Mouse (Mus musculus): Measurements from ENCODE around the gene Hdgfl1. TPM values are rescaled to one million over a fixed set of nuclear protein-coding genes. Genes with fewer than 3 reads are reported as not detected.
A peak's percentile ranks its signal among the peaks of the same experiment; 100 is the strongest.

Hdgfl1 gene
- not detected in 2 replicates for polyA plus RNA-seq (2015; fragmentation: Nextera tagmentation; extraction: Ambion mirVana)

GRCm38 (mm10) chr13:26769955-26770354 is at the start of gene Hdgfl1:
Gene Hdgfl1 (minus strand): TSS chr13:26770165.
- ATAC-seq = no peak
- no peaks in the 10 kb centered on the region for H3K4me1 ChIP-seq (replicated peaks)
- H3K27me3 ChIP-seq = no peaks in the 10 kb centered on the region
- H3K36me3 ChIP-seq = no peaks in the 10 kb centered on the region
- no peak within 1 kb of the TSS for H3K27ac ChIP-seq
- WGBS = 98% methylated on average over 16 of the region's 16 CpGs
- H3K4me3 ChIP-seq (replicated peaks) = no peak within 1 kb of the TSS
- no peak within 1 kb of the TSS for H3K4me2 ChIP-seq (replicated peaks)
- no peak within 1 kb of the TSS for H3K9ac ChIP-seq (replicated peaks)
- no peaks in the 10 kb centered on the region; the same call in 1 of the 2 replicates for H3K9me3 ChIP-seq

GRCm38 (mm10) chr13:26795460-26795859 is 25.5 kb upstream of the Hdgfl1 start:
- Histone ChIP-seq H3K36me3 (no peaks in the 10 kb centered on the region), H3K27me3 (no peaks in the 10 kb centered on the region), H3K4me1 (replicated peaks) (no peaks in the 10 kb centered on the region), H3K4me3 (replicated peaks) (no peak overlapping the region), H3K9me3 (no peaks in the 10 kb centered on the region), H3K9ac (replicated peaks) (no peak overlapping the region), H3K4me2 (replicated peaks) (no peak overlapping the region), H3K27ac (no peak overlapping the region)
- no peak for ATAC-seq
- 89% methylated on average over 3 of the region's 3 CpGs for WGBS

GRCm38 (mm10) chr13:26769424-26769823 is 541 bp downstream of the Hdgfl1 start:
- Histone ChIP-seq H3K27me3 (no peaks in the 10 kb centered on the region), H3K4me3 (replicated peaks) (no peak overlapping the region), H3K9ac (replicated peaks) (no peak overlapping the region), H3K9me3 (no peaks in the 10 kb centered on the region; the same call in 1 of the 2 replicates), H3K36me3 (no peaks in the 10 kb centered on the region), H3K27ac (no peak overlapping the region), H3K4me1 (replicated peaks) (no peaks in the 10 kb centered on the region), H3K4me2 (replicated peaks) (no peak overlapping the region)
- no peak for ATAC-seq
- 96% methylated on average over 15 of the region's 15 CpGs for WGBS

GRCm38 (mm10) chr13:26761966-26762803 is 7.8 kb downstream of the Hdgfl1 start:
- Histone ChIP-seq H3K27me3 (no peaks in the 10 kb centered on the region), H3K27ac (no peak overlapping the region), H3K36me3 (no peaks in the 10 kb centered on the region), H3K9me3 (peaks cover 3% of the 10 kb centered on the region), H3K9ac (replicated peaks) (no peak overlapping the region), H3K4me3 (replicated peaks) (no peak overlapping the region), H3K4me2 (replicated peaks) (no peak overlapping the region), H3K4me1 (replicated peaks) (0 out of 2 replicates have a peak, but pooled peaks cover 4% of the 10 kb centered on the region)
- 62% methylated on average over 12 of the region's 12 CpGs for WGBS
- no peak for ATAC-seq

GRCm38 (mm10) chr13:26752863-26753262 is 17.1 kb downstream of the Hdgfl1 start:
- no peaks in the 10 kb centered on the region for H3K9me3 ChIP-seq
- H3K4me1 ChIP-seq (replicated peaks) = peaks cover 13% of the 10 kb centered on the region
- H3K27ac ChIP-seq = peak overlapping the region; percentile 83
- no peak overlapping the region for H3K4me2 ChIP-seq (replicated peaks)
- no peak overlapping the region for H3K9ac ChIP-seq (replicated peaks)
- H3K27me3 ChIP-seq = no peaks in the 10 kb centered on the region
- peak; percentile 76 for ATAC-seq
- H3K36me3 ChIP-seq = no peaks in the 10 kb centered on the region
- H3K4me3 ChIP-seq (replicated peaks) = no peak overlapping the region

- Histone ChIP-seq H3K9me3 (no peaks in the 10 kb centered on the region), H3K4me2 (replicated peaks) (no peak overlapping the region), H3K4me3 (replicated peaks) (no peak overlapping the region), H3K9ac (replicated peaks) (no peak overlapping the region), H3K27me3 (no peaks in the 10 kb centered on the region), H3K36me3 (no peaks in the 10 kb centered on the region), H3K27ac (peak overlapping the region; percentile 83), H3K4me1 (replicated peaks) (peaks cover 13% of the 10 kb centered on the region)
- WGBS = 44% methylated on average over 1 of the region's 1 CpGs
- ATAC-seq = peak; percentile 86
These were observed 17.6 kb downstream of the Hdgfl1 start for GRCm38 (mm10) chr13:26752414-26752813.

- no peaks in the 10 kb centered on the region for H3K9me3 ChIP-seq
- no peak overlapping the region for H3K9ac ChIP-seq (replicated peaks)
- WGBS = 9% methylated on average over 2 of the region's 2 CpGs
- H3K27me3 ChIP-seq = no peaks in the 10 kb centered on the region
- H3K36me3 ChIP-seq = no peaks in the 10 kb centered on the region
- no peak overlapping the region for H3K4me2 ChIP-seq (replicated peaks)
- peak; percentile 88 for ATAC-seq
- peaks cover 15% of the 10 kb centered on the region for H3K4me1 ChIP-seq (replicated peaks)
- H3K27ac ChIP-seq = peak overlapping the region; percentile 78
- H3K4me3 ChIP-seq (replicated peaks) = no peak overlapping the region
These were observed 24.1 kb downstream of the Hdgfl1 start for GRCm38 (mm10) chr13:26745760-26746457.

- H3K27me3 ChIP-seq = no peaks in the 10 kb centered on the region
- peak; percentile 74 for ATAC-seq
- peak overlapping the region; percentile 78 for H3K27ac ChIP-seq
- H3K4me2 ChIP-seq (replicated peaks) = no peak overlapping the region
- no peak overlapping the region for H3K4me3 ChIP-seq (replicated peaks)
- no peaks in the 10 kb centered on the region for H3K36me3 ChIP-seq
- no peak overlapping the region for H3K9ac ChIP-seq (replicated peaks)
- H3K9me3 ChIP-seq = no peaks in the 10 kb centered on the region
- peaks cover 15% of the 10 kb centered on the region for H3K4me1 ChIP-seq (replicated peaks)
- WGBS = 19% methylated on average over 5 of the region's 5 CpGs
These were observed 24.8 kb downstream of the Hdgfl1 start for GRCm38 (mm10) chr13:26745059-26745759.

- Histone ChIP-seq H3K36me3 (no peaks in the 10 kb centered on the region), H3K9me3 (no peaks in the 10 kb centered on the region), H3K4me1 (replicated peaks) (peaks cover 15% of the 10 kb centered on the region), H3K4me2 (replicated peaks) (no peak overlapping the region), H3K27ac (peak overlapping the region; percentile 78), H3K9ac (replicated peaks) (no peak overlapping the region), H3K4me3 (replicated peaks) (no peak overlapping the region), H3K27me3 (no peaks in the 10 kb centered on the region)
- 84% methylated on average over 1 of the region's 1 CpGs for WGBS
- ATAC-seq = no peak
These were observed 25.9 kb downstream of the Hdgfl1 start for GRCm38 (mm10) chr13:26744068-26744467.

- WGBS = 84% methylated on average over 1 of the region's 1 CpGs
These were observed 35.0 kb downstream of the Hdgfl1 start for GRCm38 (mm10) chr13:26734981-26735380.

GRCm38 (mm10) chr13:26724250-26724649 is 45.7 kb downstream of the Hdgfl1 start:
- no peaks in the 10 kb centered on the region for H3K27me3 ChIP-seq
- 0 out of 2 replicates have a peak, but pooled peaks cover 7% of the 10 kb centered on the region for H3K4me1 ChIP-seq (replicated peaks)
- no peak overlapping the region for H3K4me2 ChIP-seq (replicated peaks)
- no peak overlapping the region for H3K4me3 ChIP-seq (replicated peaks)
- ATAC-seq = no peak
- WGBS = 36% methylated on average over 1 of the region's 1 CpGs
- no peak overlapping the region for H3K9ac ChIP-seq (replicated peaks)
- no peaks in the 10 kb centered on the region for H3K36me3 ChIP-seq
- no peaks in the 10 kb centered on the region for H3K9me3 ChIP-seq
- no peak overlapping the region for H3K27ac ChIP-seq

More at GRCm38 (mm10) chr13:26734981-26735380, 35.0 kb downstream of the Hdgfl1 start:
- H3K4me1 ChIP-seq (replicated peaks) = no peaks in the 10 kb centered on the region
- no peak overlapping the region for H3K27ac ChIP-seq
- H3K36me3 ChIP-seq = no peaks in the 10 kb centered on the region
- ATAC-seq = no peak
- H3K27me3 ChIP-seq = no peaks in the 10 kb centered on the region
- H3K4me2 ChIP-seq (replicated peaks) = no peak overlapping the region
- no peak overlapping the region for H3K9ac ChIP-seq (replicated peaks)
- no peak overlapping the region for H3K4me3 ChIP-seq (replicated peaks)
- H3K9me3 ChIP-seq = no peaks in the 10 kb centered on the region

GRCm38 (mm10) chr13:26721333-26721732 is 48.6 kb downstream of the Hdgfl1 start:
- H3K27ac ChIP-seq = peak overlapping the region; percentile 56; the same call in 1 of the 2 replicates
- H3K4me1 ChIP-seq (replicated peaks) = 0 out of 2 replicates have a peak, but pooled peaks cover 7% of the 10 kb centered on the region
- WGBS = 66% methylated on average over 6 of the region's 6 CpGs
- H3K9me3 ChIP-seq = no peaks in the 10 kb centered on the region
- no peak overlapping the region for H3K4me2 ChIP-seq (replicated peaks)
- no peak overlapping the region for H3K4me3 ChIP-seq (replicated peaks)
- H3K27me3 ChIP-seq = no peaks in the 10 kb centered on the region
- no peaks in the 10 kb centered on the region for H3K36me3 ChIP-seq
- no peak for ATAC-seq
- no peak overlapping the region for H3K9ac ChIP-seq (replicated peaks)
